Mouse (Mus musculus): ENCODE measurements around the gene Ruvbl1.

DNA sequence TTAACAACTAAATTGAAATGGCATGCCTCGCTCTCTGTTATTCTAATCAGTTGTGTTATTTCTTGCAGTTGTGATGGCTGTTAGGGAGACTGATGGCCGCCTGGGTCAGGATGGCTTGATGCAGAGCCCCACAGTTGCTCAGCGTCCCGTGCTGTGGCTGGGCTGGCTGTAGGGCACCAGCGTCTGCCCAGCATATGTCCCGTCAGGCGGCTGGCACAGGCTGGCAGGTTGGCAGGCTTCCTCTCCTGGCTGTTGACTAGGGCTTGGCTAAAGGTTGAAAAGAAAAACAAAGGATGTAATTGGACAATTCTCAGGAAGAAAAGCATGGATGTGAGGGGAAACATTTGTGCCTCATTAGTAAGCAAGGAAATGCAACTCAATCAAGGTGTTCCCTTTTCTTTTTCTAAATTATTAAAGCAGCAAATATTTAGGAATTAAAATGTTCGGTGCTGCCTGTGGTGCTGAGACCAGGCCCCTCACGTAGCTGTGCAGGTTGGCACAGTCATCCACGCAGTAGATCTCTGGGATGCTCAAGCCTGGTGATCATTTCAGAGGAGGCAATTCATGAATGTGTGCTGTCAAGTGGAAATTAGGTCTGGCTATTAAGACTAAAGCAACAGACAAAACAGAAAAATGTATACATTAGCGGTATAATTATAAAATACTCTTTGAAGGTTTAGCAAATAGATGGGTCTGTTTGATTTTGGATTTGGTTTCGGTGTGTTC lies 25.6 kb downstream of the Ruvbl1 start:
- no peak for TF ChIP-seq USF1 (IDR thresholded peaks at IDR 0.05; ENCODE audit: low read depth)
- no peak for TF ChIP-seq CTCF (IDR thresholded peaks at IDR 0.05; ENCODE audit: control insufficient read depth, insufficient read depth, insufficient read length)
- no peak for TF ChIP-seq CEBPB (IDR thresholded peaks at IDR 0.05; ENCODE audit: low read depth)
- no peak for TF ChIP-seq MAX (IDR thresholded peaks at IDR 0.05)

All from C2C12 (cell line).